13 mouse cellular contexts compared by ENCODE assay signal in genomic region chr16:32697665-32698446, GRCm38 (mm10). TPM values are rescaled to one million over a fixed set of nuclear protein-coding genes. Genes with fewer than 3 reads are reported as not detected.
DNase-seq lines count a peak whose midpoint lies in the region; ATAC-seq and TF ChIP-seq lines count a peak whose summit lies in the region.
"Had no signal": no experiment of that assay in that cellular context is flagged by ENCODE, and none has a peak within 500 bp of the region (broad histone marks: within the 10 kb centered on the region; RNA-seq: fewer than 3 reads in every experiment).

No protein-coding gene starts in this region.

- H3K27ac ChIP-seq in hindbrain, postnatal 0 days, result no peak overlapping the region
- no peak overlapping the region for H3K27ac ChIP-seq in hindbrain, embryonic 14.5 days
- H3K27ac ChIP-seq in intestine, postnatal 0 days (ENCODE audit: low read depth, low read length), result no peak overlapping the region
- H3K27ac ChIP-seq: forebrain, embryonic 10.5 days; hindbrain, embryonic 15.5 days had no signal

- no peaks in the 10 kb centered on the region for H3K4me1 ChIP-seq in hindbrain, postnatal 0 days (ENCODE audit: insufficient read depth, low read length)
- no peaks in the 10 kb centered on the region for H3K4me1 ChIP-seq in hindbrain, embryonic 14.5 days (replicated peaks; ENCODE audit: control insufficient read depth, insufficient read depth, low read length)
- H3K4me1 ChIP-seq in intestine, postnatal 0 days (replicated peaks; ENCODE audit: control insufficient read depth, insufficient read depth, low read length), result no peaks in the 10 kb centered on the region
- H3K4me1 ChIP-seq: forebrain, embryonic 10.5 days; hindbrain, embryonic 15.5 days had no signal

- peak; percentile 55 for TF ChIP-seq CTCF in hindbrain, postnatal 0 days (IDR thresholded peaks at IDR 0.05; ENCODE audit: low read depth)
- peak; percentile 74 for TF ChIP-seq CTCF in intestine, postnatal 0 days (IDR thresholded peaks at IDR 0.05; ENCODE audit: low read depth)

- 87% methylated on average over 22 of the region's 22 CpGs for WGBS in hindbrain, postnatal 0 days
- 88% methylated on average over 22 of the region's 22 CpGs for WGBS in hindbrain, embryonic 14.5 days
- 90% methylated on average over 22 of the region's 22 CpGs for WGBS in intestine, postnatal 0 days

- no peak for ATAC-seq in hindbrain, postnatal 0 days
- no peak for ATAC-seq in hindbrain, embryonic 14.5 days (ENCODE audit: low FRiP score)
- ATAC-seq in intestine, postnatal 0 days, result peak; percentile 28; the same call in 1 of the 2 replicates
- ATAC-seq in monocyte, adult 5-6 weeks (replicated peaks; ENCODE audit: insufficient number of reproducible peaks, low FRiP score, low TSS enrichment, poor library complexity, severe bottlenecking), result no peak

- no peak overlapping the region for H3K4me3 ChIP-seq in hindbrain, postnatal 0 days (ENCODE audit: low read length)
- no peak overlapping the region for H3K4me3 ChIP-seq in hindbrain, embryonic 14.5 days (replicated peaks; ENCODE audit: low read length)
- no peak overlapping the region for H3K4me3 ChIP-seq in intestine, postnatal 0 days (ENCODE audit: low read depth, low read length)
- H3K4me3 ChIP-seq: forebrain, embryonic 10.5 days; hindbrain, embryonic 15.5 days; myocyte had no signal

- H3K4me2 ChIP-seq in hindbrain, postnatal 0 days (ENCODE audit: low read depth, low read length), result no peak overlapping the region
- no peak overlapping the region for H3K4me2 ChIP-seq in hindbrain, embryonic 14.5 days (replicated peaks)
- no peak overlapping the region for H3K4me2 ChIP-seq in intestine, postnatal 0 days (replicated peaks; ENCODE audit: low read depth)
- H3K4me2 ChIP-seq: hindbrain, embryonic 15.5 days had no signal

- no peaks in the 10 kb centered on the region for H3K36me3 ChIP-seq in hindbrain, postnatal 0 days (ENCODE audit: insufficient read depth, low read length)
- no peaks in the 10 kb centered on the region for H3K36me3 ChIP-seq in hindbrain, embryonic 14.5 days (replicated peaks; ENCODE audit: control insufficient read depth, insufficient read depth)
- H3K36me3 ChIP-seq in intestine, postnatal 0 days (ENCODE audit: control insufficient read depth, insufficient read depth), result no peaks in the 10 kb centered on the region
- H3K36me3 ChIP-seq: forebrain, embryonic 10.5 days; hindbrain, embryonic 15.5 days had no signal

- no peak overlapping the region for H3K9ac ChIP-seq in hindbrain, postnatal 0 days (replicated peaks; ENCODE audit: low read length)
- H3K9ac ChIP-seq in hindbrain, embryonic 14.5 days, result no peak overlapping the region
- no peak overlapping the region for H3K9ac ChIP-seq in intestine, postnatal 0 days (ENCODE audit: low read depth, low read length)
- H3K9ac ChIP-seq: hindbrain, embryonic 15.5 days had no signal

- no peaks in the 10 kb centered on the region for H3K9me3 ChIP-seq in hindbrain, postnatal 0 days (ENCODE audit: low read length)
- H3K9me3 ChIP-seq in hindbrain, embryonic 14.5 days (ENCODE audit: control insufficient read depth, low read length), result no peaks in the 10 kb centered on the region
- H3K9me3 ChIP-seq in intestine, postnatal 0 days (ENCODE audit: control insufficient read depth), result no peaks in the 10 kb centered on the region
- H3K9me3 ChIP-seq: forebrain, embryonic 10.5 days; hindbrain, embryonic 15.5 days had no signal

- no peak for DNase-seq in hindbrain, postnatal 0 days (ENCODE audit: low spot score)
- no peak for DNase-seq in hindbrain, embryonic 14.5 days (ENCODE audit: low spot score)
- DNase-seq in 416B (ENCODE audit: low read depth), result peak; percentile 74
- peak; percentile 83 for DNase-seq in R1 (ENCODE audit: low read depth, low spot score)
- no peak for DNase-seq in ovary, postnatal 36 days (ENCODE audit: low spot score)
- DNase-seq in spleen, adult 18-20 months, result no peak
- DNase-seq: layer of hippocampus, postnatal 36 days; thymus, postnatal 36 days had no signal

- no peaks in the 10 kb centered on the region for H3K27me3 ChIP-seq in hindbrain, postnatal 0 days (ENCODE audit: insufficient read depth, low read length)
- H3K27me3 ChIP-seq in hindbrain, embryonic 14.5 days (ENCODE audit: control insufficient read depth, insufficient read depth, low read length), result no peaks in the 10 kb centered on the region
- no peaks in the 10 kb centered on the region for H3K27me3 ChIP-seq in intestine, postnatal 0 days (replicated peaks; ENCODE audit: control insufficient read depth, insufficient read depth, low read length)
- H3K27me3 ChIP-seq: hindbrain, embryonic 15.5 days had no signal

RNA-seq across cellular contexts. Expression of gene Muc4, which starts 37.8 kb away (rescaled TPM):
- total RNA-seq in hindbrain, postnatal 0 days (2014; rRNA removed), result not detected in 2 replicates
- polyA plus RNA-seq in hindbrain, postnatal 0 days (2015; fragmentation: Nextera tagmentation; extraction: Ambion mirVana), result not detected in 2 replicates
- not detected in 2 replicates for polyA plus RNA-seq in hindbrain, embryonic 14.5 days (2014; fragmentation: Nextera tagmentation; extraction: Ambion mirVana)
- 0.95 and 1.0 TPM in 2 replicates for polyA plus RNA-seq in intestine, postnatal 0 days (2015; fragmentation: Nextera tagmentation; extraction: Ambion mirVana)
- total RNA-seq in monocyte, adult 5-6 weeks (2017), result not detected in 3 replicates
- total RNA-seq: layer of hippocampus, postnatal 36 days had no signal
- polyA plus RNA-seq: hindbrain, embryonic 15.5 days had no signal

RNA-seq across cellular contexts. Expression of gene Tnk2, which starts 54.2 kb away (rescaled TPM):
- total RNA-seq in hindbrain, postnatal 0 days (2014; rRNA removed), result 78.2 and 90.5 TPM in 2 replicates
- 18.6 and 19.2 TPM in 2 replicates for polyA plus RNA-seq in hindbrain, postnatal 0 days (2015; fragmentation: Nextera tagmentation; extraction: Ambion mirVana)
- polyA plus RNA-seq in hindbrain, embryonic 14.5 days (2014; fragmentation: Nextera tagmentation; extraction: Ambion mirVana), result 17.4 and 20.0 TPM in 2 replicates
- polyA plus RNA-seq in intestine, postnatal 0 days (2015; fragmentation: Nextera tagmentation; extraction: Ambion mirVana), result 8.0 and 9.6 TPM in 2 replicates
- 16.2 to 63.7 TPM (median 26.3 TPM) in 3 replicates for total RNA-seq in monocyte, adult 5-6 weeks (2017)

Comparison
In these comparisons a context has a peak if more than half of its experiments do, and no peak if none do; other contexts are left out.
1. DNase-seq: peak in 416B (single experiment) and R1 (single experiment); none in hindbrain, postnatal 0 days (single experiment), hindbrain, embryonic 14.5 days (single experiment), ovary, postnatal 36 days (single experiment) and spleen, adult 18-20 months (0 of 2).